Mouse (Mus musculus) thymus, adult 2 months (tissue): ENCODE measurements around the gene Cobl.

Source experiments
- CTCF ChIP-seq: fragments of 200-500 bp; IDR thresholded peaks from 2 replicates; pipeline ENCODE4 v1.5.1; 2012; ENCODE audit warnings: mild to moderate bottlenecking, control low read depth, low read length, moderate library complexity, borderline replicate concordance; ENCODE audit not compliant: control insufficient read depth, poor library complexity, insufficient read depth; ENCODE audit errors: extremely low read depth
- POLR2A ChIP-seq: fragments of 200-500 bp; IDR thresholded peaks from 2 replicates; pipeline ENCODE4 v1.6.1; 2012; ENCODE audit warnings: mild to moderate bottlenecking, low read length, control low read depth, moderate library complexity; ENCODE audit not compliant: control insufficient read depth, poor library complexity, insufficient read depth; ENCODE audit errors: extremely low read depth

GRCm38 (mm10) chr11:12373106-12374098, 91.4 kb downstream of the Cobl start:
- TF ChIP-seq CTCF: no peak
- no peak for TF ChIP-seq POLR2A
